Mouse (Mus musculus) adrenal gland (tissue): ENCODE measurements at regions not wholly inside any gene's neighbourhood (a gene's known extent, or its start where the extent isn't known, plus 50 kb on each side); places are given as distances from the start of the nearest gene placed in this dataset.

Source experiments
- intact Hi-C: fragments of 180-260 bp; cut with DNase I; formaldehyde crosslinking; loops from one replicate; pipeline ENCODE4 v1.15.1; 2025

GRCm38 (mm10) chr1:97555565-97555955 is 106.3 kb downstream of the D1Ertd622e start:
- intact Hi-C loops = no loop called here

GRCm38 (mm10) chr1:97554936-97555564 is 106.8 kb downstream of the D1Ertd622e start:
- intact Hi-C loops = no loop called here

GRCm38 (mm10) chr1:97553485-97554474 is 108.1 kb downstream of the D1Ertd622e start:
- intact Hi-C loops = no loop called here

GRCm38 (mm10) chr1:97552886-97553285 is 109.0 kb downstream of the D1Ertd622e start:
- intact Hi-C loops = no loop called here

- intact Hi-C loops = no loop called here
These were observed 120.7 kb downstream of the D1Ertd622e start for GRCm38 (mm10) chr1:97541162-97541493.

- intact Hi-C loops = no loop called here
These were observed 121.3 kb downstream of the D1Ertd622e start for GRCm38 (mm10) chr1:97540291-97541161.

GRCm38 (mm10) chr1:97496915-97497314 is 165.0 kb downstream of the D1Ertd622e start:
- intact Hi-C loops = loop anchor here (10.0 kb wide), 1 partner anchor 188 kb away; no protein-coding TSS in a partner anchor

- intact Hi-C loops = no loop called here
These were observed 182.0 kb downstream of the D1Ertd622e start for GRCm38 (mm10) chr1:97479921-97480320.
